Mouse (Mus musculus) midbrain, postnatal 0 days (tissue): ENCODE data around the gene Myh9. TPM values are rescaled to one million over a fixed set of nuclear protein-coding genes. Genes with fewer than 3 reads are reported as not detected.

ENCODE experiments used
- ATAC-seq: fragments of 200-750 bp; cut with Nextera tagmentation; 2 replicates; pipeline ENCODE4 v1.8.0; 2017; ENCODE audit warnings: moderate number of reproducible peaks, mild to moderate bottlenecking, moderate TSS enrichment, moderate library complexity; ENCODE audit not compliant: low FRiP score
- DNase-seq: peaks from one replicate; pipeline ENCODE4 v3.0.0-alpha.2; 2015; ENCODE audit warnings: low spot score
- H3K27ac ChIP-seq: fragments of 300-500 bp; sonication (generic); 2 replicates; pipeline ENCODE4 v1.5.1; 2014; ENCODE audit warnings: low read depth, mild to moderate bottlenecking, low read length, mixed read lengths
- H3K27me3 ChIP-seq: fragments of 300-500 bp; sonication (generic); 2 replicates; pipeline ENCODE4 v1.6.1; 2014; ENCODE audit warnings: low read length, control low read depth, mixed read lengths; ENCODE audit not compliant: insufficient read depth
- H3K36me3 ChIP-seq: fragments of 300-500 bp; sonication (generic); 2 replicates; pipeline ENCODE4 v1.6.1; 2014; ENCODE audit warnings: low read length, control low read depth, mixed read lengths; ENCODE audit not compliant: insufficient read depth
- H3K4me1 ChIP-seq: fragments of 300-500 bp; sonication (generic); 2 replicates; pipeline ENCODE4 v1.6.1; 2014; ENCODE audit warnings: mild to moderate bottlenecking, control low read depth, antibody characterized with exemption, low read length, mixed read lengths; ENCODE audit not compliant: insufficient read depth
- H3K4me2 ChIP-seq: fragments of 300-500 bp; sonication (generic); 2 replicates; pipeline ENCODE4 v1.6.1; 2014; ENCODE audit warnings: low read depth, mild to moderate bottlenecking, low read length, mixed read lengths; ENCODE audit not compliant: poor library complexity, severe bottlenecking
- H3K4me3 ChIP-seq: fragments of 300-500 bp; sonication (generic); 2 replicates; pipeline ENCODE4 v1.5.1; 2014; ENCODE audit warnings: low read depth, mild to moderate bottlenecking, low read length, moderate library complexity
- H3K9ac ChIP-seq: fragments of 300-500 bp; sonication (generic); replicated peaks from 2 replicates; pipeline ENCODE4 v1.6.1; 2014; ENCODE audit warnings: mild to moderate bottlenecking, low read length, moderate library complexity, mixed read lengths; ENCODE audit not compliant: poor library complexity, severe bottlenecking
- H3K9me3 ChIP-seq: fragments of 300-500 bp; sonication (generic); 2 replicates; pipeline ENCODE4 v1.6.1; 2016; ENCODE audit warnings: low read length, control low read depth
- CTCF ChIP-seq: IDR thresholded peaks from 2 replicates; pipeline ENCODE4 v1.5.1; 2016; ENCODE audit warnings: antibody characterized with exemption, mild to moderate bottlenecking
- WGBS: fragments of 180-500 bp; shearing (Covaris S2); extraction: QIAGEN DNeasy Blood & Tissue Kit; methylation state at CpG from one replicate; pipeline ENCODE4 v1.1.7; 2014; 5-methylcytosine and 5-hydroxymethylcytosine counted together
- polyA plus RNA-seq: library from polyadenylated mRNA; unstranded; fragments of >200 nt; fragmentation: Nextera tagmentation; extraction: Ambion mirVana; gene quantifications from 2 replicates; pipeline ENCODE4 v1.2.1, GENCODE M21; 2015
- total RNA-seq: library from RNA; depleted of rRNA; stranded (reverse); fragments of >200 nt; gene quantifications from 2 replicates; pipeline ENCODE4 v1.2.3, GENCODE M21; 2014

Myh9 gene
- total and polyA plus RNA-seq, 2 experiments from 2014 or later, result 8.2 to 26.9 TPM

- TF ChIP-seq CTCF, result no peak
- no peak for ATAC-seq
- H3K36me3 ChIP-seq, result no peaks in the 10 kb centered on the region
Observed at GRCm38 (mm10) chr15:77833083-77833482, 8.9 kb downstream of the Myh9 start.

GRCm38 (mm10) chr15:77832458-77832904 lies 9.5 kb downstream of the Myh9 start:
- H3K9ac ChIP-seq, result no peak overlapping the region
- H3K4me2 ChIP-seq, result no peak overlapping the region
- no peaks in the 10 kb centered on the region for H3K27me3 ChIP-seq
- no peaks in the 10 kb centered on the region for H3K36me3 ChIP-seq
- H3K9me3 ChIP-seq, result no peaks in the 10 kb centered on the region
- no peak for TF ChIP-seq CTCF
- 82% methylated on average over 7 of the region's 7 CpGs for WGBS
- no peaks in the 10 kb centered on the region; the same call in 1 of the 2 replicates for H3K4me1 ChIP-seq
- no peak overlapping the region for H3K27ac ChIP-seq
- H3K4me3 ChIP-seq, result no peak overlapping the region
- ATAC-seq (no peak), DNase-seq (no peak)

More at GRCm38 (mm10) chr15:77833083-77833482, 8.9 kb downstream of the Myh9 start:
- Histone ChIP-seq H3K4me3 (no peak overlapping the region), H3K27me3 (no peaks in the 10 kb centered on the region), H3K4me2 (no peak overlapping the region), H3K9me3 (no peaks in the 10 kb centered on the region), H3K27ac (no peak overlapping the region), H3K4me1 (no peaks in the 10 kb centered on the region; the same call in 1 of the 2 replicates), H3K9ac (no peak overlapping the region)
- no peak for DNase-seq

- 91% methylated on average over 8 of the region's 8 CpGs for WGBS
- no peak overlapping the region for H3K4me2 ChIP-seq
- no peaks in the 10 kb centered on the region for H3K27me3 ChIP-seq
- DNase-seq (no peak), ATAC-seq (no peak)
- H3K4me1 ChIP-seq, result no peaks in the 10 kb centered on the region; the same call in 1 of the 2 replicates
- no peak for TF ChIP-seq CTCF
- H3K27ac ChIP-seq, result no peak overlapping the region
- H3K9ac ChIP-seq, result no peak overlapping the region
- no peak overlapping the region for H3K4me3 ChIP-seq
- H3K36me3 ChIP-seq, result no peaks in the 10 kb centered on the region
- no peaks in the 10 kb centered on the region for H3K9me3 ChIP-seq
Observed at GRCm38 (mm10) chr15:77831754-77832457, 10.1 kb downstream of the Myh9 start.

- ATAC-seq (no peak), DNase-seq (no peak)
- WGBS, result 90% methylated on average over 2 of the region's 2 CpGs
- Histone ChIP-seq H3K4me2 (no peak overlapping the region), H3K4me1 (no peaks in the 10 kb centered on the region; the same call in 1 of the 2 replicates), H3K36me3 (no peaks in the 10 kb centered on the region), H3K9me3 (no peaks in the 10 kb centered on the region), H3K27me3 (no peaks in the 10 kb centered on the region), H3K9ac (no peak overlapping the region), H3K27ac (no peak overlapping the region), H3K4me3 (no peak overlapping the region)
- no peak for TF ChIP-seq CTCF
Observed at GRCm38 (mm10) chr15:77831138-77831579, 10.8 kb downstream of the Myh9 start.

- Histone ChIP-seq H3K27ac (no peak overlapping the region), H3K4me3 (no peak overlapping the region), H3K27me3 (no peaks in the 10 kb centered on the region), H3K4me1 (no peaks in the 10 kb centered on the region; the same call in 1 of the 2 replicates), H3K9ac (no peak overlapping the region), H3K4me2 (no peak overlapping the region), H3K9me3 (no peaks in the 10 kb centered on the region), H3K36me3 (no peaks in the 10 kb centered on the region)
- no peak for TF ChIP-seq CTCF
- WGBS, result 86% methylated on average over 5 of the region's 5 CpGs
- ATAC-seq, result no peak
- DNase-seq, result no peak
Observed at GRCm38 (mm10) chr15:77830481-77831137, 11.4 kb downstream of the Myh9 start.

GRCm38 (mm10) chr15:77829542-77829941 lies 12.4 kb downstream of the Myh9 start:
- Histone ChIP-seq H3K4me2 (no peak overlapping the region), H3K36me3 (no peaks in the 10 kb centered on the region), H3K9me3 (no peaks in the 10 kb centered on the region), H3K9ac (no peak overlapping the region), H3K4me3 (no peak overlapping the region), H3K27me3 (no peaks in the 10 kb centered on the region), H3K4me1 (no peaks in the 10 kb centered on the region; the same call in 1 of the 2 replicates), H3K27ac (no peak overlapping the region)
- TF ChIP-seq CTCF, result no peak
- 86% methylated on average over 2 of the region's 2 CpGs for WGBS
- no peak for ATAC-seq
- no peak for DNase-seq
